Mouse (Mus musculus) adrenal gland, adult 8-10 months (tissue): Measurements from ENCODE around the gene Cdk5rap2. TPM values are rescaled to one million over a fixed set of nuclear protein-coding genes. Genes with fewer than 3 reads are reported as not detected.
A peak's percentile ranks its signal among the peaks of the same experiment; 100 is the strongest.

Experiments used
- DNase-seq: peaks from one replicate; pipeline ENCODE4 v3.0.0; 2022
- total RNA-seq, 4 experiments: library from RNA; stranded (reverse); gene quantifications; 2 replicates each; pipeline ENCODE4 v1.2.4; 2022

The Cdk5rap2 gene
- total RNA-seq, 4 experiments from 2014 or later: 24.7 to 54.6 (median 39.0) TPM

DNA sequence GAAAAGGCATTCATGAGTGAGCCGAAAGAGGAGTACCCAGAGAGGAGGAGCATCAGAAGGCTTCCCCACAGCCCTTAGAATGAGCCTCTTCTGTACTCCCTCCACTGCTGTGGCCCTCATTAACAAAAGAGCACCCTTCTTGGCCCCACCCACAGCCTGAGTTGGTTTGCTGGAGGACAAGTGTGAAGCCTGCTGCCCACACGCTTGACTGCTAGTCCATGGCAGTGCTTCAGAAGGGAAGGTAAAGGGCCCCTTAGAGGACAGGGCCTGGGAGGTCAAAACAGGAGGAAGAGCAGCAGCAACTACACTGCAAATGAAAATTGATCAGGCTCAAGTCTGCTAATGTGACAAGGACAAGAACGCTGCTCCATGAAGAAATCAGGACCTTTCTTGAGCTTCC, 56.6 kb downstream of the Cdk5rap2 start:
- no peak for DNase-seq

DNA sequence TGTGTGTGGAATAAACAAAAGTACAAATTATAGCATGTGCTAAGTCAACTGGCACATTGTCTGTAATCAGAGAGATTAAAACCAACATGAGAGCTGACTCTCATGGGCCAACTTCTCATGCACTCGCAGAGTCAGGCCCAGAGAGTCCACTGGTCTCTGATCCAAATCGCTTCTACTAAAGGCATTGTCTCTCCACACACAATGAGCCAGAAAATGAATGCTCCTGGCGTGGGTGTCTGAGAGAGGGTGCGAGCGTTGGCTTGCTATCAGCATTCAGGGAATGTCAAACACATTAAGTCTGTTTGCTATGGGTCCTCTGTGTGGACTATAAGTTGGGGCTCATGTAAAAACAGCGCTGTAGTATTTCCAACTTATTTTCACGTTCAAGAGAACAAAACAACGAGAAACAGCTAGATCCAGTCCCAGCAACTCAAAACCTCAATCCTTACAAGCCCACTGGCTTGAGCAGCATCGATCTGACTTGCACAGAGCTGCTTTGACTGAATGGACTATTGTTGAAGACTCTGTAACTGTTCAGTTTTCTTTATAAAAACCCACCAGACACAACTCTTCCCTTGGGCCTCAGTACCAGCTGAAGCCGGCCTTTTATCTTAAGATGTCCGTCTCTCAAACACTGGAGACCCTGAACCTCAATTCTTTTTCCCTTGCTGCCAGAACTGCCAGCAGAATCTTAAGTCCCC, 74.6 kb downstream of the Cdk5rap2 start:
- DNase-seq: no peak

DNA sequence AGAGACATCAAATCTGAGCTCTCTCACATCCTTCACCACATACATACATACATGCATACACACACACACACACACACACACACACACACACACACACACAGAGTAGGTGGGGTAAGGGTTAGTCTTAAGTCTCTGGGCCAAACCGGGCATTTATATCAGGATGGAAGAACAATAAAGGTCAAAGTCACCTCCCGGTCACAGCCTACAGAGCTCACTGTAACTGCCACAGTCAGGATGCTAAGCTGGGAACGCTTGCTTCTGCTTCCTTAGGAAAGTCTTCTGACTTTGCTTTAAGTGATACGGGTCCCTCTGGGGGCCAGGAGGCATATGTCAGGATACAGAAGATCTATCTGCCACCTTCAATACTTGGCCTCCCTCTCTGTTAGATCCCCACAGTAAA, 75.2 kb downstream of the Cdk5rap2 start:
- no peak for DNase-seq

DNA sequence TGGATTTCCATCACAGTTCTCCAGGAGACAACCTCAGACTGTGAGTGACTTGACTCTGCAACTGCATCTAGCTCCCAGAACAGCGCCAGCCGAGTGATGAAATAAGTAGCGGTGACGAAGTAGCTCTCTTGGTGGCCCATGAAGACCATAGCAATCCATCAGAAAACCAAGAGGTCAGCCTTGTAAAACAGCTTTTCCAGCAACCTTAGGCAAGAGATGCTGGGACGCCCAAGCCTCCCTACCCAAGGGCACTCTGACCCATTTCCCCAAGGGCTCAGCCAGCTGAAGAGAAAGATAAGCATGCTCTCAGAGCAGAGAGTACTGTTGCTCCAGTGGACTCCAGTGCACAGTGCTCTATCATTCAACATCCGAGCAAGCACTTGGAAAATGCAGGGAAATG, 77.3 kb downstream of the Cdk5rap2 start:
- peak; percentile 76 for DNase-seq

DNA sequence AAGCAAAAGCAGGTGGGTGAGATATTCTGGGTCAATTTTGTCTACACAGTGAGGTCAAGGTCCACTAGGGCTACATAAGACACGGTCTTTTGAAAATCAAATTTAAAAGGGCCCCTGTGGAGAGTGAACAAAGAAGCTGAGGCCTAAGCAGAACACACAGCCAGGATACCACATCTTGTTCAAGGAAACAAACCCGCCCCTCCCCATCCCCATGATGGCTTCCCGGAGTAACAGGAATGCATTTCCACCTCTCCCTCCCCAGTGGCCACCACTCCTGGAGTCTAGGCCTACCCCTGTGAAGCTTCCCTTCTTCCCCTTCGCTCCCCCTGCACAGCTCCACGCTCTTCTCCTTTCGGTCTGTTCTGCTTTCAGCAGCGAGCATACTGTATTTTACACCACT, 77.7 kb downstream of the Cdk5rap2 start:
- no peak for DNase-seq

DNA sequence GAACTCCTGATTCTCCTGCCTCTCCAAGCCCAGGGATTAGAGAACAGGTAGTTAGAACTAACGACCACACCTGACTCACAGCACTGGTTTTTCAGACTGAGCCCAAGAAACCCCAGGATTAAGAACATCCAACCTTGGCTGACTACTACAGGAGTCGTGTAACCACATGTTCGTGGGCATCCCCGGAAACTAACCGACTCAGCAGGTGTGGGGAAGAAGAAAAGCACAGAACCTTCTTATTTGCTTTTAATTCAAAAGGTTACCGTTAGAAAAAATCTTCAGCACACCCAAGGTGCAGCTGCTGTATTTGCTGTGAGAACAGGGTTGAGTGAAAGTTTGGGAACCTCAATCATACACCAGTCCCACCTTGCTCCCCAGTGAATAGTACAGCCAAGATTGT, 79.1 kb downstream of the Cdk5rap2 start:
- no peak for DNase-seq

DNA sequence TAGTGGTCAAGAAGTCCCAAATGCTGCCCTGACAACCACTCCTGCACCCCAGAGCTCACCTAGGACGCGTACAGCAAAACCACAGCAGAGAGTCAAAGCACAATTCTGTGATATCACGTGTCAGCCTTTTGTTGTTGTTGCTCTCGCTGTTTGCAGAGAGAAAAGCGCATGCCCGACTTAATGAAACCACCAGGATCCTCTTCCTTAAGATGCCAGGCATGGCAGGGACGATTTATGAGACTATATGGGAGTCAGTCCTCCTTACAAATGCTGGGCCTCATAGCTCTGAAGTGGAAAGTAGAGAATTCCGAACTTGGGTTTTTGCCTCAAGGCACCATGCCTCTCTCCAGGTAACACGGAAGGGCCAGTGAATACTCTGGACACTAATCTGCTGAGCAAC, 82.2 kb downstream of the Cdk5rap2 start:
- no peak for DNase-seq

DNA sequence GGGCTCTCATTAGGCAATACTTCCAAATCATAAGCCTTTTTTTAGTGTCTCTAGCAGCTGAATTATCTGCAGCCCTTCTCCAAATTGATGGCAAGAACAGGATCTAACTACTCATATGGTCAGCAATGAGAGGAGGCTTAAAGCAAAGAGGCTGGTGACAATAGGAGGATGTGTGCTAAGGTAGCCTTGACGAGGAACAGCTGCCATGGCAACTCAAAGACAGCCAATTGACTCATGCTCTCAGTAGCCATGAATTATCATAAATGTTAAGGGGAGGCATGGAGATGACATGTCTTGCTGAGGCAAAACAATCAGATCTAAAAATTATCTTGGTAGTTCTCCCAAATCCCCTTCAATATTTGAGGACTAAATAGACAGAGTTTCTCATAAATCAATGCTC, 82.8 kb downstream of the Cdk5rap2 start:
- DNase-seq: peak; percentile 21

DNA sequence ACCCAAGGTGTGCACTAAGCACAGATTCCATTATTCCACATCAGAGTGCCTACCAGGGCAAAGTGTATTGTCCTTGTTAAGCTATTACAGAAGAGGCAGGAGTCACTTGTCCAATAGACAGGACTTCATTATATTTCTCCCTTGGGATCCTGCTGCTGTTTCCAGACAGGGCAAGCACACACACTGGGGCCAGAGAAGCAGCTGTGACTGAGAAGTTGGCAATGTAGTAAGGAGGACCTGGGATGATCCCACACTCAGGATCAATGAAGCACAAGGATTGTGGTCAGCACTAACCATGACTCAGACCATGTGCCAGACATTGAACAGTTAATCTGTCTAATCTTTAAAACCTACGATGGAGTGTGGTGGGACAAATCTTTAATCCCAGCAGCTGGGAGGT, 88.7 kb downstream of the Cdk5rap2 start:
- DNase-seq: no peak

DNA sequence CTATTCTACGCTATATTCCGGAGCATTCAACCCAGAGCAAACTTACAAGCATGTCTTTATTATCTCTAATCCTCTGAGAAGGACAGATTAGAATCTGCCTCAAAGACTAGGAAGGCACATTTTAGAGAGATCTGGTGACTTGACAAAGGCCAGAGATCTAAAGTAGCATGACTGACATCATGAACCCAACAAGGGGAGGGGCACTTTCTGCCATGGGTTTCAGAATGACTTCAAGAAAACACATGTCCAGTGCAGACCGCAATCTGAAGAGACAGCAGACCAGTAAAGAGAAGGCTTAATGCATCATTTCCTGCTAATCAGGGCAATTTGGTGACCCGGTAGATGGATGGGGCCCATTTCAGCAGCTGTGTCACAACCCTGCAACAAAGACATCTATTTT, 98.1 kb downstream of the Cdk5rap2 start:
- no peak for DNase-seq

DNA sequence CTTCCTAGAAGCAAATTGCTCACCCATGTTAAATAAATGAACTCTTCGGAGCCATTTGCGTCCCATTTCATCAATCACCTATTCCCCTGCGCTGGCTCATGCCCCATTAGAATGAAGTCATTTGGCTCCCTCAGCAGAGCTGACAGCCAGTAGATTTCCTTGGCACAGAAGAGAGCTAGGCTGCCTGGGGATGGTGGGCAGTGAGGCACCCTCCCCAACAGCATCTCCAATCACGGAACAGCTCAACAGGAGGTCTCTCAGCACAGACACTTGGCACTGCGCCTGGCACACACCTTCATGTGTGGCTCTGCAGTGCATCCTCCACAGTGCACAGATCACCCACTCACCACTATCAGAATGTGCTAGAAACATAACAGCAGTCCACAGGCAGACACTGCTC, 98.7 kb downstream of the Cdk5rap2 start:
- DNase-seq: peak; percentile 32

DNA sequence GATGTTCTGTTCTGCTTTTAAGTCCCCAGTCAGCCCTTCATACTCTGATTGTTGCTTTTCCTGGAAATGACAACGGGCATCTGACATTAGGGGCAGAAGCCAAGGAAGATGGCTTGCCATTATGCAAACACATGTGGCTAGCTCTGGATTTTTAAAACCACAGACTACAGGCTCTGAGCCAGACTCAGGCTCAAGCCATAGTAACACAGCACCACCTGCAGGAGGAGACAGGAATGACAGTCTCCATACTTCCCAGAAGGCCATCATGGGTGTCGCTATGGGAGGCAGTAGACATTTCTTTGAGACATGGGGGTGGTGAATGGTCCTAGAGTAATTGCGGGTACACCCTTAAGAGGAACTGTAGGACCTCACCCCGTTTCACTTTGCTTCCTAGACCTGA, 103.0 kb downstream of the Cdk5rap2 start:
- DNase-seq: peak; percentile 61

DNA sequence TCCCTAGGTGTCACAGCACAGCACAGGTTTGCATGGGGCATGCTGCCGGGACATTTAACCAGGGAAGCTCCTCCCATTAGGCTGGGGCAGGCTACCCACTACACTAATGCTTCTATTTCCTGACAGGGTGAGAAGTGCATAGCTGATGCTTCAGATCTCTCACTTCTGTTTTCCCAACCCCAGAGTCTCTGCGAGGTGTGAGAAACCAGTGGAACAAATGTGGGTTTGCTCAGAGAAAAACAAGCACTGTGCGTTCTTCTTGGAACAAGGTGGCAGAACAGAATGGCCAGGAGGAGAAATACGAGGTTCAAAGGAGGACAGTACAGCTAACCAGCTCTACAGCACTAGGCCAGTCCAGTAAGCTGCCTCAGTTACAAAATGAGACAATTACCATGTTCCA, 106.4 kb downstream of the Cdk5rap2 start:
- no peak for DNase-seq

DNA sequence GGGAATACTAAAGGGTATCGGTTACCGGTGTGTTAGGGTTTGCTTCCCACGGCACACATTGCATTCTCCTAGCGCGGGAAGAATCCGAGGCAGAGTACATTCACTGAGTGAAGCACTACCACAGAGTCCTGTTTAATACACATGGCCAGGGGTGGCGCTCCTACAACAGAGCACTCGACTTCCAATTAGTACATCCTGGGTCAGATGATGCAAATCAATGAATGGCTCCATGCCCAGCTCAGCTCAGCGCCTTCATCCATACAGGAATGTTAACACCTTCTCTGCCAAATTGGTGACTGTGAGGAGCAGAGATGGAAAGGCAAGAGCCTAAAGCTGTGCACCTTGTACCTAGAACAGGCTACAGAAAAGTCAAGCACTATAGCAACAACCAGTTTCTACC, 109.1 kb downstream of the Cdk5rap2 start:
- DNase-seq: no peak

DNA sequence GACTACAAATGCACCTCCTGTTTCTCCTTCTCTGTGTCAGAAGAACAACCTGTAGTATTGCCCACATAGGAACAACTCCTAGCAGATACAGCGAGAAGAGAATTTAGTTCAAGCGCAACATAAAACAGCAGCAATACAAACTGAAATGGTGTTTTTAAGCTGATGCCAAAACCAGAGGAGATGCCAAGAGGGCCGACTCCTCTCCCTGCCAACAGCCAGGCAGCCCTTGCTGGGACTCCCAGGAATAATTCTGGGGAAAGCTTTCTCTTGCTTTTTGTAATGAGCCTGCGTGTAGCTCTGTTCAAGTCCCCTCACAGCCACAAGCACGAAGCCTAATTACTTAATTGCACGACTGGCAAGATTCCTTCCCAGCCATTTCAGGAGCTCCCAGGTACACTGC, 120.9 kb downstream of the Cdk5rap2 start:
- no peak for DNase-seq

DNA sequence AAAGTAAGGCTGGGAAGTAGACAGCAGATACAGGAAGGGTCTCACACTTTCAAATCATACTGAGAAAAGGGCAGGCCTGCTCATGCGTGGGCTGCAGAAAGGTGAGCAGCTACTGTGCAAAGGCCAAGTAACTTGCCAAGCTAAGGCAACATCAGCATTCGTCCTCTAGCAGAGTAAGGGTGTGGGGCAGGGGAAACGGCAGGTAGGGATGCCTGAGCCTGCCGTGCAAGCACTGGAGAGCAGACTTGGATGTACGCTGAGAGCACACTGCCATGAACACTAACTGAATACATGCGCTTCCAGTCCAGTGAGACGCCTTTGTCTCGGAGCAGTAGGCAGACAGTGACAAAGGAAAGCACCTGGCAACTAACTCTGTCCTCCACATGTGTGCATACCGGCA, 127.1 kb downstream of the Cdk5rap2 start:
- no peak for DNase-seq

DNA sequence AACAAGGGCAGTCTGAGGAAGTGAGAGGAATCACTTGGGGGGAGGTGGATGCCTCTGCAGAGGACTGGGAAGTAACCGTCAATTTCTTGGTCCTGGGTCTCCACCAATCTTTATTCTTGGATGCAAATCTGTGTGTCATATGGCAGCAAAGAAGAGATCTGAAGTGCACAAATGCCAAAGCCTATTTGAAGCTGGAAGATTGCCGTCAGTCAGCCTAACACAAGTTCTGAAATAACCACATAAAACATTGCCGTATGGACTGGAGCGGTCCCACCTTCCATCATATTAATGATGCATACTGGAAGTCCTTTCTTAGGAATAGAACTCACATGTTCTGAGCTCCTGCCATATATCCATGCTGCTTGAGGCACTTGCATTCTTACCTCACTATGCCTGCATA, 131.4 kb downstream of the Cdk5rap2 start:
- DNase-seq: no peak

DNA sequence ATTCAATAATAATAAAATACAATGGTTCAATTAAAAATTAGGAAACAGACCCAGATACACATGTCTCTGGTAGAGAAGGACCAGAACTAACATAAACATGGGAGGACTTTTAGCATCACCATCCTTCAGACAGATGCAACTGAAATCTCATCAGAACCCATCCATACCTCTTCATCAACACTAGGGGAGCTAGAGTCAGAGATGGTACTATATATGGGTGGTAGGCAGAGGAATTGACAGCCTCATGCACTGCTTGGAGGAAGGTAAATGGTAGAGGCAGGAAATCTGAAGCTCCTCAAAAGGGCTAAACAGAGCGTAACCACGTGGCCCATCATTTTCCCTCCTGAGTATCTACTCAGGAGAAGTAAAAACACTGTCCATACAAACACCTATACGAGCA, 132.2 kb downstream of the Cdk5rap2 start:
- DNase-seq: no peak

DNA sequence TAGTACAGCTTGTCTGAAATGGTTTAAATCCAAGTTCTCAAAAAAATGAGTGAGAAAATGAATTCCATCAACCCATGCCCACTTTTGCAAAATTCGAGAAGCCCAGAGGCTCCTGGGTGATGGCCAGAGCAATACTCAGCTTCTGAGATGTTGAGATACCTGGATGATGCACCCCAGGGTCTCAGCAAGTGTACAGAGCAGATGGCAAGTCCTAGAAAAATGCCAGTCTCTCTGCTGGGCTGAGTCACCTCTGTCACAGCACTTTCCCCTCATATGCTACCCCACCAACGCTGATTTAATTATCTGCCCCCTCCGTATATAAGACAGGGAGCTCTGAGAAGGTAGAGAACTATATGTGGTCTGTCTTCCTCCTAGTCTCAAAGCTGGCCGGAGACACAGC, 137.3 kb downstream of the Cdk5rap2 start:
- DNase-seq: no peak

DNA sequence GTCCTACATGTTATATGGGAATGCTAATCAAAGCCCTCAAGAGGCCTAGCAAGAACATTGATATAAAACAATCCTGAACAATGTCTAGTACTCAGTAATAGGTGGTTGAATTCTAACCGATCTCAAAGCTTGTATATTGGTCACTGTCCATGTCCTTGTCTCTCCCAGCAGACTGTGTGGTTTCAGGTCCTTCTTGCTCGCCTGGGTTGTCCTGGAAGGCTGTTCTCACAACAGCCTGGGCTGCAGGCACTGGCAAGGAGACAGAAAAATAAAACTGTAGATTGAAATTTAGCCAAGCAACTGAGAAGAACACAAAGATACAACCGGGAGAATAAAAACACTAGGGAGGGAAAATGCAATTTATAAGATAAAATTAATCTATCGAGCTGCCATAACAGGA, 137.7 kb downstream of the Cdk5rap2 start:
- no peak for DNase-seq

DNA sequence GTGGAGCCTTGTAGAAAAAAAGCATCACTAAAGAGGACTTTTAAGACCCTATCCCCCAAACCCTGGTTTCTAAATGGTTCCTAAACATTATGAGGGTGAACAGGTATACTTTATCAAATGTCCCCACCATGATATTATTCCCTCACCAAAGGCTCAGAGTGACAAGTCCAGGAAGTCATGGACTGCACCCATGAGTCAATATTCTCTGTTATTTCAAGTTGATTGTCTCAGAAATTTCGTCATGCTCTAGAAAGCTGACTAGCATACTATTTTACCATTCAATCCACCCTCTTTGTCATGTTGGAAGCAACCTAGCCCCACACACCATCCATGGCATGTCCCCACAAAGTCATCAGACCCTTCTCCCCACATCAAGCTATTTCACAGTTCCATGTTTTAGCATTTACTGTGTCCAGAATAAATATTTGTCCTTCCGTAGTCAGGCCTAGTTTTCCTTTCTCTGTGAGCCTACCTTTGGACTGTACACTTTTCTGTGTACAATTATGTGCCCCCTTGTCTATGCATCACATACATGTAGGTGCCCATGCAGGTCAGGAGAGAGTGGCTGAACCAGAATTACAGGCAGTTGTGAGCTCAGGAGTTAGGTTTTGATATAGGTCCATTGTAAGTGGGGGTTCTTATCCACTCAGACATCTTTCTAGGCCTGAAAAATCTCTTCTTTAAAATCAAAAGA, 142.9 kb downstream of the Cdk5rap2 start:
- DNase-seq: no peak

DNA sequence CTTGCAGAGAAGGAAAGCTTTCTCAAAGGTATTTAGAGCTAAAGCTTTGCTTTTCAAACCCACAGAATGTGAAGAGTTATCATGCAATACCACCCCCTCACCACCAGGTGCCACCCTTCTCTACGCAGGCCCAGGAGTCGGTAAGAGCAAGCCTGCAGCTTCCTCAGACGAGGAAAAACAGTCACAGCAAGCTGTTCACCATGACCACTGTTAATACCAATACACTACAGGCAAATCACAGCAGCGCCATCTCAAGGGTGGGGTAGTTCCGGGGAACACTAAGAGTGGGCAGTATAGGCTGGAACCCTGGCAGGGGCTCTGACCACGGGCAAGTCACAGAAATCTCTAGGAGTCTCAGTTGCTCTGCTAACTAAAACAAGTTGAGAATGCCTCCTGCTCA, 145.0 kb downstream of the Cdk5rap2 start:
- peak; percentile 34 for DNase-seq

DNA sequence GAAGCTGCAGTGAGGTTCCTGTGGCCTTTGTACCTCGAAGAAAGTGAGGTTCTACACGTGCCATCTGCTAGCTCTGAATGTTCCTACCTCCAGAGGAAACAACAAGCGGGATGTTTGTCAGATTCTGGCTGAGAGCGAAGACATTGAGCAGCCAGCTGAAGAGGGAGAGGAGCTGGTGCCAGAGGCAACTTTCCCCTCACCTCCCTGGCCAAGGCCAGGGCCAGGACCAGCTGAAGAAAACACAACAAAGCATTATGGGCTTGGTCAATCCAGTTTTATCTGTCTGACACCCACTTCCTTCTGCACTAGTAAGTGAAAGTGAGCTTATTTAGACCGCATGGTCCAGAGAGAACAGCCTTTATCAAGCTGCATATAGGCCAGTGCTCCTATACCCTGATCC, 147.4 kb downstream of the Cdk5rap2 start:
- DNase-seq: no peak

DNA sequence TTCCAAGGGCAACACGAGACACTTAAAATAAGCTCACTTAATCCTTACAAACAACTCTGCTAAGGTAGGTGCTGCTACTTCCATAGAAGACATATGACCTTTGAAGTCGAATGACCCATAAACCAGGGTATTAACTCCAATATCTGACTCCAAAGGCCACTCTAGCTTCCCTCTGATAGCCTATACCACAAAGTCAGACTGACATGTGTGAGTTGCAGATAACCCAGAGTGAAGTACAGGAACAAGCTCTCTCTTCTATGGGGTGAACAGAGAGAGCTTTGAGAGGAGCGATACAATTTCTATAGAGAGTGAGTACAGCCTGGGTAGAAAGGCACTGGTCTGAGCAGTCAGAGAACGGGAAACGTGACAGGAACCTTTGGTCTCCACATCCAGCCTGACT, 148.9 kb downstream of the Cdk5rap2 start:
- DNase-seq: no peak

DNA sequence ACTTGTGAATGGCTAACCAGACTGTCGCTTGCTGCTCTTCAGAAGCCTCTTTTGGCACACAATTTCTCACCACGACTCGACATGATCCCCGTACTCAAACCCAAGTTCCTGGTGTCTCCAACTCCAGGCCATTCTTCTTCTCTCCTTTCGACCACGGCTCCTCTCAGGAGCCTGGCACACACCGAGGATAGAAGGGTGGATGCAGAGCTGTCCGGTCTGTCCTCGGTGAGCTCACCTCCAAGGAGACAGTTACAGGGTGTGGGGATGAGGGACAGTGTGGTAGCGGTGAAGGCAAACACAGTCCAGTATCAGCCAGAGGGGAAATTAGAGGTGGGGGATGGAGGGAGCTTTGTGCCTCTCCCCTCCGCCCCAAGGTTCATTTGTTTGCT, 149.8 kb downstream of the Cdk5rap2 start:
- DNase-seq: no peak
